Mouse (Mus musculus): ENCODE results near the gene 1700037H04Rik. TPM values are rescaled to one million over a fixed set of nuclear protein-coding genes. Genes with fewer than 3 reads are reported as not detected.

1700037H04Rik gene
- polyA plus RNA-seq, 1 experiment: 60.1 TPM

GRCm38 (mm10) chr2:131203816-131204409, 44.0 kb upstream of the 1700037H04Rik start:
- no peaks in the 10 kb centered on the region for H3K36me3 ChIP-seq (ENCODE audit: control insufficient read depth, insufficient read depth, low read length)
- no peak overlapping the region for H3K4me3 ChIP-seq (ENCODE audit: extremely low read depth, insufficient read depth, insufficient read length)
- DNase-seq (ENCODE audit: low read depth in 1 of 2, low spot score in 2 of 2): no peak
- no peak for TF ChIP-seq POLR2A (IDR thresholded peaks at IDR 0.05; ENCODE audit: low read depth, low read length)
- no peak for TF ChIP-seq CTCF (IDR thresholded peaks at IDR 0.05; ENCODE audit: extremely low read depth, insufficient read depth, insufficient read length, insufficient replicate concordance)
- WGBS: 79% methylated on average over 6 of the region's 6 CpGs
- no peaks in the 10 kb centered on the region for H3K27me3 ChIP-seq (ENCODE audit: control insufficient read depth, insufficient read depth, low read length)
- H3K27ac ChIP-seq (ENCODE audit: insufficient read depth, low read length): no peak overlapping the region
- peaks cover 2% of the 10 kb centered on the region; the same call in 1 of the 2 replicates for H3K4me1 ChIP-seq (ENCODE audit: control insufficient read depth, insufficient read depth, insufficient read length)

GRCm38 (mm10) chr2:131201262-131201661, 41.4 kb upstream of the 1700037H04Rik start:
- 0 out of 2 replicates have a peak, but pooled peaks cover 1% of the 10 kb centered on the region for H3K36me3 ChIP-seq (ENCODE audit: control insufficient read depth, insufficient read depth, low read length)
- 94% methylated on average over 3 of the region's 3 CpGs for WGBS
- H3K4me1 ChIP-seq (ENCODE audit: control insufficient read depth, insufficient read depth, insufficient read length): peaks cover 2% of the 10 kb centered on the region; the same call in 1 of the 2 replicates
- no peak for DNase-seq (ENCODE audit: low read depth in 1 of 2, low spot score in 2 of 2)
- TF ChIP-seq CTCF (IDR thresholded peaks at IDR 0.05; ENCODE audit: extremely low read depth, insufficient read depth, insufficient read length, insufficient replicate concordance) (no peak), POLR2A (IDR thresholded peaks at IDR 0.05; ENCODE audit: low read depth, low read length) (no peak)
- H3K4me3 ChIP-seq (ENCODE audit: extremely low read depth, insufficient read depth, insufficient read length): no peak overlapping the region
- no peaks in the 10 kb centered on the region for H3K27me3 ChIP-seq (ENCODE audit: control insufficient read depth, insufficient read depth, low read length)
- H3K27ac ChIP-seq (ENCODE audit: insufficient read depth, low read length): no peak overlapping the region

- WGBS: 86% methylated on average over 2 of the region's 2 CpGs
- no peak overlapping the region for H3K27ac ChIP-seq (ENCODE audit: insufficient read depth, low read length)
- H3K27me3 ChIP-seq (ENCODE audit: control insufficient read depth, insufficient read depth, low read length): no peaks in the 10 kb centered on the region
- no peak for DNase-seq (ENCODE audit: low read depth in 1 of 2, low spot score in 2 of 2)
- peaks cover 2% of the 10 kb centered on the region; the same call in 1 of the 2 replicates for H3K4me1 ChIP-seq (ENCODE audit: control insufficient read depth, insufficient read depth, insufficient read length)
- no peak overlapping the region for H3K4me3 ChIP-seq (ENCODE audit: extremely low read depth, insufficient read depth, insufficient read length)
- H3K36me3 ChIP-seq (ENCODE audit: control insufficient read depth, insufficient read depth, low read length): 0 out of 2 replicates have a peak, but pooled peaks cover 1% of the 10 kb centered on the region
- no peak for TF ChIP-seq CTCF (IDR thresholded peaks at IDR 0.05; ENCODE audit: extremely low read depth, insufficient read depth, insufficient read length, insufficient replicate concordance)
- TF ChIP-seq POLR2A (IDR thresholded peaks at IDR 0.05; ENCODE audit: low read depth, low read length): no peak
Measured at GRCm38 (mm10) chr2:131200710-131201109, 40.8 kb upstream of the 1700037H04Rik start.

GRCm38 (mm10) chr2:131196606-131197316, 36.9 kb upstream of the 1700037H04Rik start:
- WGBS: 88% methylated on average over 16 of the region's 16 CpGs
- no peaks in the 10 kb centered on the region for H3K27me3 ChIP-seq (ENCODE audit: control insufficient read depth, insufficient read depth, low read length)
- peaks cover 20% of the 10 kb centered on the region for H3K36me3 ChIP-seq (ENCODE audit: control insufficient read depth, insufficient read depth, low read length)
- no peak overlapping the region for H3K27ac ChIP-seq (ENCODE audit: insufficient read depth, low read length)
- H3K4me3 ChIP-seq (ENCODE audit: extremely low read depth, insufficient read depth, insufficient read length): no peak overlapping the region
- no peak for DNase-seq (ENCODE audit: low read depth in 1 of 2, low spot score in 2 of 2)
- peaks cover 2% of the 10 kb centered on the region; the same call in 1 of the 2 replicates for H3K4me1 ChIP-seq (ENCODE audit: control insufficient read depth, insufficient read depth, insufficient read length)
- TF ChIP-seq CTCF (IDR thresholded peaks at IDR 0.05; ENCODE audit: extremely low read depth, insufficient read depth, insufficient read length, insufficient replicate concordance): no peak
- TF ChIP-seq POLR2A (IDR thresholded peaks at IDR 0.05; ENCODE audit: low read depth, low read length): no peak

- TF ChIP-seq POLR2A (IDR thresholded peaks at IDR 0.05; ENCODE audit: low read depth, low read length) (no peak), CTCF (IDR thresholded peaks at IDR 0.05; ENCODE audit: extremely low read depth, insufficient read depth, insufficient read length, insufficient replicate concordance) (no peak)
- Histone ChIP-seq H3K4me1 (ENCODE audit: control insufficient read depth, insufficient read depth, insufficient read length) (peaks cover 30% of the 10 kb centered on the region; the same call in 1 of the 2 replicates), H3K4me3 (ENCODE audit: extremely low read depth, insufficient read depth, insufficient read length) (no peak overlapping the region), H3K27ac (ENCODE audit: insufficient read depth, low read length) (peak overlapping the region; percentile 80), H3K36me3 (ENCODE audit: control insufficient read depth, insufficient read depth, low read length) (peaks cover 21% of the 10 kb centered on the region), H3K27me3 (ENCODE audit: control insufficient read depth, insufficient read depth, low read length) (no peaks in the 10 kb centered on the region)
- 45% methylated on average over 7 of the region's 7 CpGs for WGBS
- no peak for DNase-seq (ENCODE audit: low read depth in 1 of 2, low spot score in 2 of 2)
Measured at GRCm38 (mm10) chr2:131191005-131191390, 31.1 kb upstream of the 1700037H04Rik start.

GRCm38 (mm10) chr2:131190344-131191004, 30.6 kb upstream of the 1700037H04Rik start:
- TF ChIP-seq POLR2A (IDR thresholded peaks at IDR 0.05; ENCODE audit: low read depth, low read length): no peak
- TF ChIP-seq CTCF (IDR thresholded peaks at IDR 0.05; ENCODE audit: extremely low read depth, insufficient read depth, insufficient read length, insufficient replicate concordance): no peak
- WGBS: 78% methylated on average over 10 of the region's 10 CpGs
- Histone ChIP-seq H3K27me3 (ENCODE audit: control insufficient read depth, insufficient read depth, low read length) (no peaks in the 10 kb centered on the region), H3K4me1 (ENCODE audit: control insufficient read depth, insufficient read depth, insufficient read length) (peaks cover 30% of the 10 kb centered on the region; the same call in 1 of the 2 replicates), H3K36me3 (ENCODE audit: control insufficient read depth, insufficient read depth, low read length) (peaks cover 21% of the 10 kb centered on the region), H3K4me3 (ENCODE audit: extremely low read depth, insufficient read depth, insufficient read length) (no peak overlapping the region), H3K27ac (ENCODE audit: insufficient read depth, low read length) (peak overlapping the region; percentile 89)
- peak; percentile 78 for DNase-seq (ENCODE audit: low read depth in 1 of 2, low spot score in 2 of 2)
